Mouse (Mus musculus) cerebellum, postnatal 4 days (tissue): ENCODE measurements around the gene Bag1.
A peak's percentile ranks its signal among the peaks of the same experiment; 100 is the strongest.

Source experiments
- DNase-seq, 2 experiments: peaks; one replicate each; pipeline ENCODE4 v3.0.0; 2022; ENCODE audit warnings: low spot score in 2 of 2, mixed read lengths in 1 of 2

Gene Bag1

GRCm38 (mm10) chr4:40948160-40948708, at the start of gene Bag1, which contains the start of gene Chmp5:
TSS of gene Bag1 (minus strand) at chr4:40948294.
TSS of gene Chmp5 (plus strand) at chr4:40948407.
- peak; percentile 93 to 97 for DNase-seq

DNA sequence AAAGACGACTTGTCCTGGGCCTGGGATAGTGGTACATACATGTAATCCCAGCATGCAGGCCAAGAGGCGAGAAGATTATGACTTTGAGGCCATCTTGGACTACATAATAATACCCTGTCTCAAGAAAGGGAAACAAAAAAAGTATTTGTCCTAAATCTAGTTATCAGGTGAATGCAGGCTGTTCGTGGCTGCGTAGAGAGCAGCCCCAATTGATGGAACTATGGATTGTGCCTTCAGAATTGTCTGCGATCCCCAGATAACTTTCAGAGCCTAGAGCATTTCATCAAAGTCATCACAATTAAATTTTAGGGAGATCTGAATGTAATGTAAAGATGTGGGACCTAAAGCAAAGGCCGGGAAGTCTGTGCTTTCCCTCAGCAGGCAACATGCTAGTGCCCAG, 48.2 kb upstream of the Bag1 start:
- DNase-seq = no peak

GRCm38 (mm10) chr4:40989633-40990032, 41.5 kb upstream of the Bag1 start:
- DNase-seq = no peak

GRCm38 (mm10) chr4:40983686-40984085, 35.6 kb upstream of the Bag1 start:
- DNase-seq = no peak

- DNase-seq = no peak
Observed at GRCm38 (mm10) chr4:40982486-40982885, 34.4 kb upstream of the Bag1 start.

- DNase-seq = no peak
Observed at GRCm38 (mm10) chr4:40979430-40979829, 31.3 kb upstream of the Bag1 start.

DNA sequence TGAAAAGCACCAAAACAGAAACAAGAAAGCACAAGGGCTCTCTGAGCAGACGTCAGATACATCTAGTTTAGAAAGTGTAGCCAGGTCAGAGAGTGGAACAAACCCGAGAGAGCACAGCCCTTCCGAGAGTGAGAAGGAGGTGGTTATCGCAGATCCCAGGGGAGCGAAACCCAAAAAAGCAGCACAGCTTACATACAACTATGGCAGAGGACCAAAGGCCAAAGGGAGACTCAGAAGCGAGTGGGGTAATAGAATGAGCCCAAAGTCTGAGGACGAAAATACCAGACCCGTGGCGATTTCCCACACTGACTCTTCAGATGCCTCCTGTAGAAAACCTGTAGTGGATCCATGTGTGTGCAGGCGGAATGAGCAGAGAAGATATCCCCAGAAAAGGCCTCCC, 28.6 kb upstream of the Bag1 start:
- no peak for DNase-seq

DNA sequence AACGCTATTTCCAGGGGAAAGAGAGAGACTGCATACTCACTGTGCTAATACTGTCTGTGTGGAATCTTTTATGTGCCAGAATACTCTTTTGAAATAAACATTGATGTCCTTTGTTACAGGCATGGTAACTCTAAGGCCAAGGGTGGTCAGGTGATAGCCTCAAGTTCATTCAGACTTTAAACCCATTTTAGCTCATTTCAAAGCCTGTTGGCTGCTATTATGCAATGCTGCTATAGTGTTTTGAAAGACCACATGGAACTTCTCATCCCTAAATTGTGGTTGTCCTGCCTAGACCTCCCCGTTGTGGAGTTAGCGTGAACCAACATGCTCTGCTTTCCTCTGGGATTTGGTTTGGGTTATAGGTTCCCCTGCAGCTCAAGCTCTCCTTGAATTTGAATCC, 27.6 kb upstream of the Bag1 start:
- no peak for DNase-seq

GRCm38 (mm10) chr4:40974011-40974410, 25.9 kb upstream of the Bag1 start:
- no peak for DNase-seq

GRCm38 (mm10) chr4:40971744-40972143, 23.6 kb upstream of the Bag1 start:
- peak in 1 of 2 experiments; percentile 43 for DNase-seq

DNA sequence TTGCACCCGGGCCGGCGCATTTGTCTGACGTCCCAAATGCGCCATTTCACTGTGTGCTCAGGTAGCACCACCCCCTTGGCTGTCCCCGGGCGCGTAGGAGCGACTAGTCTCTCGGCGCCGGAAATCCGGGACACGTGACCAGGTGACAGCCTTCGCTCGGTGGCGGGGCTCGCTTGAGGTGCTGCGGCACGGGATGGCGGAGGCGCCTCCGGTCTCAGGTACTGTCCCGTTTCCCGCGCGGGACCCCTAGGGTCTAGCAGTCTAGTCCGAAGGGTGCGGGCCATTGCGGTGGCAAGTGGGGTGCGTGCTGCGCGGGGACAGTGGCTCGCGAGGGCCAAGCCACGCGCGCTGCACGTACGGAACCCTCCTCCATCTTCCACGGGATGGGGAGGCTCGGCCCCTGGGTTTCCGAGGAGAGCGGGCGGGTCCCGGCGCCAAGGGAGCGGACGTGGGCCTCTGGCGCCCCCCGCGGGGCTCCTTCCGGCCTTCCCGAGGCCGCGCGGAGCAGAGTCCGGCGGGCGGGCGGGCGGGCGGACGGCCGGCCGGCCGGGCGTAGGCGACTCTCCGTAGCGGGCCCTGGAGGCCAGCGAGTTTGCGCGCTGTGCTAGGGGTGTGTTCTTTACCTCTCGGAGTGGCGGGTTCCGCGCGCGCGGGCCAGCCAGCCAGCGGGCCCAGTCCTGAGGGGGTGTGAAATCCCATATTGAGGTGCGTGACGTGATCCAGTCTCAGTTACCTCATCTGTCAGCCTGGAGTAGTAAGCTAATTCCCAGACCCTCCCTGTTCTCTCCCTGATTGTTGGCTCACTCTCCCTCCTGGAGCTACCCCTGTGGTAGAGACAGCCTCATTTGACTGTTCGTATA, 23.0 kb upstream of the Bag1 start, which contains the start of gene Nfx1:
Gene Nfx1 (plus strand): TSS at position 65 of the 860 bp plus-strand sequence.
- DNase-seq = peak; percentile 85 to 91

DNA sequence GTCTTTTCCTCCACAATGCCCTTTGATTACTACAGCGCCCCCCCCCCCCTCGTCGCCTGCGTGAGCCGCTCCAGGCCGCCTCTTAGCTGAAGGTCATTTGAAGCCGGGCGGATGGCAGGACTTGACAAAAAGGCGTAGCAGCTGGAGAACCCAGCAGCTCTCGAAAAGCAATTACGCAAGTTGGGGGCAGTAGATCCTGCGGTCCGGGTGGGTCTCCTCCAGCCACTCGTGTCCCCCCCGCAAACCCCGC, 22.4 kb upstream of the Bag1 start:
- no peak for DNase-seq

DNA sequence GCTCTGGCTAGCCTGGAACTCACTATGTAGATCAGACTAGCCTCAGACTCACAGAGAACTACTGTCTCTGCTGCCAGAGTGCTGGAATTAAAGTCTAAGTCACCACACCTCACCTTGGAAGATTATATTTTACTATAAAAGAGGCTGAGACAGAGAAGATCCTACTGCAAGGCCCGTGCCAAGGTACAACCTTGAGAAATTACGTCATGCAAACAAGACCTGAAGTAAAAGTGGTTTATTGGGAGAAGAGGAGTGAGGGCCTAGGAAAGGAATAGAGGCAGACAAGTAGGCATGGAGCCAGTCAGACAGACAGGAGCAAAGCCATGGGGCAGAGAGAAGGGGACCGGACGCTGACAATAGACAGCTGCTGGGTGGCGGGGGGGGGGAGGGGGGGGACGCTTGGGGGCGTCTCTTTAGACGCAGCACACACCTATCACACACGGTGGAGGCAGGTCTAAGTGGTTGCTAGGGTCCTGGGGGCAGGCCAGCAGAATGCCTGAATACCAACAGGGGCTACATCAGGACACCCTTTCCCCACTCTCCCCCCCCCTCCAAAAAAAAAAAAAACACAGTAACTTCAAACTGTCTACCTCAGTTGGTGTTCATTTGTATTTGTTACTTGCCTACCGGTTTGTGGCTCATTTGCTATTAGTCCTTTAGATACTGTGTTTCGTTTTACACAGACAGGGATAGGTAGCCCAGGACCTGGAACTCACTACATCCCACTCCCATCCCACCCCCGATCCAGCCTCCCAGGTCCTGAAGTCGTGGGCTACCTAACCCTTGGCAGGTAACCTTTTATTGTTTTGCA, 21.9 kb upstream of the Bag1 start:
- no peak for DNase-seq

DNA sequence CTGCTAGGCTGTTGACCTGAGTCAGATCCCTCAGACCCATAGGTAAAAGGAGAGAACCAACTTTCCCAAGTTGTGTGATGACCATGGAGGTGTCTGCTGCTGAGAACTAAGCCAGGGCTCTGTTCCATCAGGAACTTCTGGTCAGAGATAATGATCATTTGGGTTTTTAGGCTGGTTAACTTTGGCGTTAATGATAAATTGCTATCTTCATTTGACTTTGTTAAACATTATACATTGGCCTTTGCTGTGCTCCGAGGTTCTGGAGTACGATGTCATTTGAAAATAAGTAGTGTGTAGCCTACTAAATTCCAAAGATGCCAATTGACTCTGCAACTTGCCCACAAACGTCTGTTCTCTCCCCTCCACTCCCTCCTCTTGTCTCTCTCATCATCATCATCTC, 21.1 kb upstream of the Bag1 start:
- no peak for DNase-seq

- no peak for DNase-seq
Observed at GRCm38 (mm10) chr4:40963536-40963935, 15.4 kb upstream of the Bag1 start.

- no peak for DNase-seq
Observed at GRCm38 (mm10) chr4:40955942-40956341, 7.8 kb upstream of the Bag1 start.

GRCm38 (mm10) chr4:40953521-40953920, 5.4 kb upstream of the Bag1 start:
- no peak for DNase-seq

DNA sequence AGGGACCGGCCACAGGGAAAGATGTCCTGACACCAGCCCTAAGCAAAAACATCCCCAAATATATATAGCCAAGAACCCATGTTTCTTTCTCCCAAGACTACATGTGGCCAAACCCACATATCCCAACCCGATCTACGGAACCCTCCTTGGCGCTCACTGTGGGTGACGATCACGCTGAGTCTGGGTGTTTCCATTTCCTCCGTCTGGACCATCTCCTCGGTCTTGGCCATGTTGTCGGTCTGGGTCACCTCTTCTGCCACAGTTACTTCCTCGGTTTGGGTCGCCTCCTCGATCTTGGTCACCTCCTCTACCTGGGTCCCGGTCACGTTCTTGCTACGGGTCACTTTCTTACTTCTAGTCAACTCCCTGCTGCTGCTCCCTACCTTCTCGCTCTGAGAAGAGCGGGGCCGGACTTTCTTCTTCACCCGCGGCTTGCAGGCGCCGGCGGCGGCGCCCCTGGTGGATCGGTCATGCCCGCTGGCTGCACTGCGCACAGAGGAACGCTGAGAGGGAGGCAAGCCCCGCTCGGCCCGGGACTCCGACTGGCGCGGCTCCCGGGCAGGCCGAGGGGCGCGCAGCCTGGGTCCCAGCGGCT, 432 bp downstream of the Bag1 start:
- peak in 1 of 2 experiments; percentile 32 for DNase-seq

- DNase-seq = no peak
Observed at GRCm38 (mm10) chr4:40946516-40947121, 1.5 kb downstream of the Bag1 start.

GRCm38 (mm10) chr4:40943651-40944050, 4.4 kb downstream of the Bag1 start:
- no peak for DNase-seq

GRCm38 (mm10) chr4:40938793-40939192, 9.3 kb downstream of the Bag1 start:
- no peak for DNase-seq
